Mouse (Mus musculus) heart, adult 18-20 months (tissue): ENCODE measurements around the gene Casz1. TPM values are rescaled to one million over a fixed set of nuclear protein-coding genes. Genes with fewer than 3 reads are reported as not detected.

Experiments used
- DNase-seq, 2 experiments: peaks; one replicate each; pipeline ENCODE4 v3.0.0; 2021 to 2022; ENCODE audit warnings: mixed read lengths in 1 of 2
- total RNA-seq, 2 experiments: library from RNA; stranded (reverse); gene quantifications; 2 replicates each; pipeline ENCODE4 v1.2.3; 2021

The Casz1 gene
- total RNA-seq, 2 experiments from 2014 or later: 35.9 to 41.1 TPM

DNA sequence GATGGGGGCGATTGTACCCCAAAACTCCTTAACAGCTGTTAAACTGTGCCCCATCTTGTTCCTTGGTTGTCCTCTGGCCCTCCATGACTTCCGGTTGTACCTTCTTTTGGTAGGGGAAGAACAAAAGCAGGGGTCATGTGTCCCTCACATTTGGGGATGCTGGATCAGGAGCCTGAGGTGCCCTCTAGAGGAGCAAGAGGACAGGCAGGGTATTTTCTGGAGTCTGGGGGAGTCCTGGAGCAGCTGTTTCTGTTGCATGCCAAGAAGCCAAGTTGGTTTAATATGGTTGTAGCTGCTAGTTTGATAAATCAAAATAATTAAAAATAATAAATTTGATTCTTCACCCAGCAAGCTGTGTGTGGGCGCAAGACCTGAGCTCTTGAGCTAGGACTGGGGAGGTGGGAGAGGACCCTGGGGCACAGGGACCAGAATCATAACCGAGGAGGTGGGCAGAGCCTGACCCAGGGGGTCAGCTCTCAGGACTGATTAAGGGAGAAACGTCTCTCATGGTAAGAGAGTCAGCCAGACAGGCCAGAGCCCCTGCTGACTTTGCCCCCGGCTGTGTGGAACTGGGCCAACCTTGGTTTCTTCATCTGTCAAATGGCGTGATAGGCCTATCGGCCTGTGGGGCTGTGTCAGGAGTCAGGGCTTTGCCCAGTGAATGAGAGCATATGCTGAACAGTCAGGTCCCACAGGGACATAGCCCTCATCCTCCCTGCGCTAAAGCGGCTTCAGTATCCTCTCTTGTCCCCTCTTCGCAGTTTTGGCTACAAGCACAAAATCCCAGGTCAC lies 74.2 kb downstream of the Casz1 start:
- DNase-seq: peak in 1 of 2 experiments; percentile 68

DNA sequence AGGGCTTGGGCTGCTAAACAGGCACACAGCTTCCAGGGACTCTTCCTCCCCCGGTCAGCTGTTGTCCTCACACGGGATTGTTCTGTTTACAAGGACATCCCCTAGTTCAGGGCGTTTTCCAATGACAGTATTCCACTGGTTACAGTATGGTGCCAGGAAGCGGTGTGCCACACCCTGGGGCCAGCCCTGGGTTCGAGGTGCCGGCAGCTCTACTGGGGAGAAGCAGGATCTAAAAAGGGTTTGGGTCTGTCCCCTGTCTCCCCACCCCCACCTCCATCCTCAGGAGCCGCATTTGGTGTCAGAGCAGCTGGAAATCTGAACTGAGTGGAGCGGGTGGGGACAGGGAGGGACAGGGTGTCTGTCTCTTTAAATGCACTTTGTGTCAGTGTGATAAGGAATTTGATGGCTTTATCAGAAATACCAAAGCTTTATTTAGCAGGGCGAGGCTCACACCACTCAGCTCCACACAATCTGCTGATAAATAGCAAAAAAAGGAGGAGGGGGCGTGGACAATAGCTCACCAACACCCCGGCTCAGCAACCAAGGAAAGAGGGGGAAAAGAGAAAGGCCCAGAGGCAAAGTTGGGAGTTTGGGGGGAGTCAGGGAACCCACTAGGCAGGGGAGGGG lies 74.9 kb downstream of the Casz1 start:
- peak in 1 of 2 experiments; percentile 85 for DNase-seq

DNA sequence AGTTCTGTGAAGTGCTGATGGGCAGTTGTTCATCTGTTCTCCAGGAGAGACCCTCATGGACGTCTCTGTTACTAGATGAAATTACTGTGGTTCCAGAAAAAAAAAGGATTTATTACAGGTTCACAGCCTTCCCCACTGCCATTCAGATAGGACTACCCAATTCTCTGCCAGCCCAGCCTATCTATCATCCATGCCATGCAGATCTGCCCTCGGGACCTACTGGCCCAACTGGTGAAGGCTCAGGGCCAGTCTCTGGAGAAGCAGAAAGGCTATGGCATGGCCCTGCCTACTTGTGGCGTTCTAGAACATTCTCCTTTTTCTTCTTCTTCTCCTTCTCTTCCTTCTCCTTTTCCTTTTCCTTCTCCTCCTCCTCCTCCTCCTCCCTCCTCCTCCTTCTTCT lies 75.4 kb downstream of the Casz1 start:
- DNase-seq: no peak

DNA sequence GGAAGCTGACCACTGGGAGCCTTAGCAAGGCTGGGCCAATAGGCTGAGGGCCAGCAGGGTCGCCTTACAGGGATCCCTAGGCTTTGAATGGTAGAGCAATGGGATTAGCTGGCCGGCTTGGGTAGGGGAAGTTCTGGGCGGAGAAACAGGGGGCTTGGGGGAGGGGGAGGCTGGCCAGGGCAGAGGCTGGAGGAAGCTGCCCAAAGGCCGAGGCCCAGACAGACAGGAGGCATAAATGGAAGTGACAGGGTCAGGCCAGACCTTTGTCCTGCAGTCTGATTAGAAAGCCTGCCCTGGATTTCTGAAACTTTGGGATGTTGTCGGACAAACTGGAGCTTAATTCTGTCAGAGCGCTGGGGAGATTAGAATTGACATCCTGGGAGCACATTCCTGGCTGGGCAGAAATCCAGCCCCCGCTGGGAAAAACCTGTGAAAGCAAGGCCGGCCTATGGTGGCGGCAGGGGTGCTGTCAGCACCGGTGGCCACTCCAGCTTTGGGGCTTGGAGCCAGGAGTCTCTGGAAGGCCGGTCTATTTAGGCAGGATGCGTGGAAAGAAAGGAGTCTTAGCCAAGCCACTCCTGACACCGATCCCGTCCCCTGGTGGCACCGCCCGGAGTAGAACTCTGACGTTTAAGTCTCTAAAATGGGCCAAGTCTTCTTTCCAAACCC lies 76.9 kb downstream of the Casz1 start:
- peak; percentile 74 to 80 for DNase-seq

DNA sequence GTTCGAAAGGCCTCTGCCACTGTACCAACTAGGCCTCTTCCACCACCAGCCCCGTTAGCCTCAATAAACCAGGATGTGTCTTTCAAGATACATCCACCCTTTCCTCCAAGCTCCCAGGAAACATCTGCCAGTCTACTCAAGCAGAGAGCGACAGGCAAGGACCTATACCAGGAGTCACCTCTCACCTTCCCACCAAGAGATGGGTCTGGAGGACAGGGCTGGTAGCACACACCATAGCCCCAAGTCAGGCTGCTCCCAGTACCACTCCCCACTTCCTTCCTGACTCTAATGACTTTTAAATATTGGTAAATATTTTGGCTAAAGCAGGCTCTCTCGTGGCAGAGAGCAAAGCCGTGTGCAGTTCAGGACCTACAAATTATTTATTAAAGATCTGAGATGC lies 77.6 kb downstream of the Casz1 start:
- DNase-seq: no peak

DNA sequence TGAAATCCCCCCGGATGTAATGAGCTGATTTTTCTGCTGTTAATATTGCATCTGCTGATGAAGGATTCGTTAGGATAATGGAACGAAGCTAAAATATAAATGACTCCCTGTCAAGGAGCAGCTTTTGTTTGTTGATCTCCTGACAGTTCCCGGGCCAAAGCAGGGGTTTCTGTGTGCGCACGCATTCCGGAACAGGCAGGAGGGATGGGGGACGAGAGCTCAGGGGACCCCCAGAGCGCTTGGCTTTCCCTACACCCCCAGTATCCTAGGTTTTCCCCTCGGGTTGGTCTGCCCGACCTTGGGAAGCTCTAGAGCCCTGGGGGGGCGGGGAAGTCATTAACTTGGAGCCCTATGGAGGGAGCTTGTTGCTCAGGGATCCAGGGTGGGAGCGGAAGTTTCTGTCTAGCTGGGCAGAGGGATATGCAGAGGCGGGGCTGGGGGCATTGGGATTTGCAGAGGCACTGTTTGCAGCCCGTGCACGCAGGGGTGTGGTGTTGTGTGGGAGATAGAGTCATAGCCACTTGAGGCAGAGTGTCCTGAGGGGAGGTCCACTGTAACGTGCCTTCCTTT lies 78.2 kb downstream of the Casz1 start:
- no peak for DNase-seq

- DNase-seq: no peak
These were observed 80.4 kb downstream of the Casz1 start for GRCm38 (mm10) chr4:148884596-148884995.

DNA sequence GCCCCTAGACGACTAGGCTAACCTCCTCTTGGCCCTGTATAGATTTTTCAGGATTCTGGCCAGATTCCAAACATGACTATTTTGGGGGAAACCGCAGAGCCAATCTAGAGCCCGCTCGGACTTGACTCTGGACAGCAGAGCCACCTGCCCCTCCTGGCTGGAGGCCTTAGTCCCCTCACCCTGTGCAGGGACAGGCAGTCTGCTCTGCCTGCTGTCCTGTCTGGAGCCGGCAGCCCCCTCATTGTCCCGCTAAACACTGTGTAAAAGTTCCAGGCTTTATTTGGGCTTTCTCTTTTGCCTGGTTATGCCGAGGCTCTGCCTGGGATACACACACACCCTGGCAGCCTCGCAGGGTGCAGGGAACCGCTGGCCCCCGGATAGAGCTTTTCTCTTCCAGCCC lies 81.2 kb downstream of the Casz1 start:
- DNase-seq: no peak

- no peak for DNase-seq
These were observed 81.8 kb downstream of the Casz1 start for GRCm38 (mm10) chr4:148885921-148886540.

GRCm38 (mm10) chr4:148888229-148888628 lies 84.0 kb downstream of the Casz1 start:
- DNase-seq: no peak

GRCm38 (mm10) chr4:148889011-148889410 lies 84.8 kb downstream of the Casz1 start:
- DNase-seq: no peak

DNA sequence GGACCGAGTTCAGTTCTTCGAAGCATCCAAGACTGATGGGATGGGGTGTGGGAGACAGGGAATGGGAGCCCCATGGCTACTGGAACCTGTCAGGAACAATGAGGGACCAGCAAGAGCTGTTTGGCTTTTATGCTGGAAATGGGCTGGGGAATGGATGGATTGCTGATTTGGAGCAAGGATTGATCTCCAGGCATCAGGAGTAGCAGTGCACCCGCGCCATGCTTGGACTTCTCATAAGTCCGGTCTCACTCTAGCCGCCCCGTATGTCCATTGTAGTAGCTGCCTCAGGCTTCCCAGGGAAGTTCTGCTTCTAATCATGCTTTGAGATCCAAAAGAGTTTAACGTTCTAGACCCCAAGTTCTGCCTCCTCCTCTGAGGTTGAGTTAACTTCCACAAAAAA lies 86.2 kb downstream of the Casz1 start:
- no peak for DNase-seq

DNA sequence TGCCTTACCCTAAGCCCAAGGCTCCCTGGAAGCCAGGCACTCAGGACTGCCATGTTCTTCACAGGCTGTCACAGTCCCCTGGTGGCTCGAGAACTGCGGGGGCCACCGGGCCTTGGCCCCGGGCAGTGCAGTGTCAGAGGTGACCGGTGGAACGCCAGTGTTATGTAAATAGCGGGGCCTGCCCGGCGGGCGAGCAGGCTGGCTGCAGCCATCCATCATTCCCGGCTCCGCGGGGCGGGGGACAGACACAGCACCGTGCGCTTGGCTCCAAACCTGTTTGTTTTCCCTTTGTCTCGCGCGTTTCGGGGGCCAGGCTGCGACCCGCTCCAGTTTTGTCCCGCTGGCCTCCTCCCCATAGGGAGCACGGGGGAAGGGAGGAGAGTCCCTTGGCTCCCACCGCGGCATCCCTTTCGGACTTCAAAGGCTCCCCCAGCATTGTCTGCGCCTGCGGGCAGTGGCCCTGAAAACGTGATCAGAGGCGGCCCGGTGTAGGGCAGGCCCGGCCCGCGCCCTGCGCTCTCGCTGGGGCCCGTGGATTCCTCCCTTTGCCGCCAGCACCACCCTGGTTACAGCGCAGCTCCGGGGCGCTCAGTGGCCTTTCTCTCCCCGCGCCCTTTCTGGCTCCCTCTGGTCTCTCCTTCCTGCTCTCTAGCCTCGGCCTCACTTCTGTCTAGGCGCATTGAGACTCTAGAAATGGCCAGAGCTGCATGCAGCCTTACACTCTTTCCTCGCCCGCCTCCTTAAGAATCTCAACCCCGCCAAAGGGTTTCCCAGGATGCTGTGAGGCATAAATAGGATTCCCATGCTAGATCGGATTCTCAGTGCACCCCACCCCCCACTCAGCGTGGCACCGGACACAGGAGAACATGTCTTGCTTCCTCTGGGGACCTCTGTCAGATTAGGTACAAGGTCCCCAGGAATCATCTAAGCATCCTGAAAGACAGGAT lies 86.9 kb downstream of the Casz1 start:
- no peak for DNase-seq

- DNase-seq: no peak
These were observed 91.9 kb downstream of the Casz1 start for GRCm38 (mm10) chr4:148896125-148896524.

DNA sequence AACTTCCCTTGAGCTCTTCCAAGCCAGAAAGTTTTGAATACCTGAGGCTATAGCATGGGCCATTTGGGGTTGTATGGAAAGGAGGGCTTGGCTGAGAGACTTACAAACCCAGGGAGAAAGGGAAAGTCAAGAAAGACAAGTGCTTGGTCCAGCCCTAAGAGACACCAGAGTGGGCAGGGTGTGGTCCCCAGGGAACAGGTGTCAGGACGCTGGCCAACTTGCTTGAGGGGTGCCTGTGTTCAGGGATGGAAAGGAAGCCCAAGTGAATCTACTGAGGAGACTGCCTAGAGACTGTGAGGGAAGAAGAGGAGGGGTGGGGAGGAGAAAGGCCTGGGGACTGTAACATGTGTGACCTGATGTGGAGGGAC lies 95.7 kb downstream of the Casz1 start:
- no peak for DNase-seq

- DNase-seq: peak; percentile 79 to 86
These were observed 96.3 kb downstream of the Casz1 start for GRCm38 (mm10) chr4:148900295-148901211.

GRCm38 (mm10) chr4:148901275-148902052 lies 97.2 kb downstream of the Casz1 start:
- DNase-seq: no peak

DNA sequence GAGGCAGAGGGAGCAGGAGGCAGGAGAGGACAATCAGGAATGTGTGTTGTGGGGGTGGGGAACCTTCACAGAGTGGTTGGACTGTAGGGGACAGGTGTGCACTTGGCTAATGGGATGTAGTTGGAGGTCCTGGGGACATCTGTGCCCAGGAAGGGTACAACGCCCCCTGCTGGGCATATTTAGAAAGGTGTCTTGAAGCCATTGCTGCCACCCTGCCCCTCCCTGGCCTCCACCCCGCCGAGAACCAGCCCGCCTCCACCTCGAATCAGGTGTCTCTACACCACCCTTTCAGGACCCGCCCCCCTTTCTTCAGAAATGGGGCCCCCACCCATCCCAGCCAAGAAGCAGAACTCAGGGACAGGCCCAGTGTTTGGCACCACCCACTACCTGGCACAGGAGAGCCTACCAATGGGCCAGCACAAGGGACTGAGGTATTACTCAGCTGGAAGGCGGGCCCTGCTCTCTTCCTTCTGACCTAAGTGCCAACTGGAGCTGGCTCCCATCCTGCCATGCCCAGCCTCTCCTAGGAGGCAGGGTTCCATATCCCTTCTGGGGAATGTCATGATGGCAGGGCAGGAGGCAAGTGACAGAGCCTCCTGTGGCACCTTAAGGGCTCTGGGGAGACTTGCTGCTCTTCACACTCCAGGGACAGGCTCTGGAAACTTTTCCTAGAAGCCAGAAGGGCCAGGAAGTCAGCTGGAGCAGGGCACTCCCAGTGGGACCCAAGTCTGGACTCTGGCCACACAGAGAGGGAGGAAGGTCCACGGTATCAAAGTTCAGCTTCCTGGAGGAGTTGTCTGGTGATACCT lies 98.9 kb downstream of the Casz1 start:
- DNase-seq: peak; percentile 74 to 82

- no peak for DNase-seq
These were observed 101.1 kb downstream of the Casz1 start for GRCm38 (mm10) chr4:148905295-148905694.
